Mouse (Mus musculus) kidney, postnatal 0 days (tissue): ENCODE results near the gene Cuedc1. TPM values are rescaled to one million over a fixed set of nuclear protein-coding genes. Genes with fewer than 3 reads are reported as not detected.

Source experiments
- ATAC-seq: fragments of 200-750 bp; cut with Nextera tagmentation; replicated peaks from 2 replicates; pipeline ENCODE4 v1.8.0; 2017; ENCODE audit warnings: low read depth, moderate number of reproducible peaks, moderate TSS enrichment, moderate library complexity; ENCODE audit not compliant: low FRiP score
- DNase-seq: peaks from one replicate; pipeline ENCODE4 v3.0.0-alpha.2; 2016; ENCODE audit warnings: low spot score
- H3K27ac ChIP-seq: fragments of 300-500 bp; sonication (generic); 2 replicates; pipeline ENCODE4 v1.5.1; 2014; ENCODE audit warnings: mild to moderate bottlenecking
- H3K27me3 ChIP-seq: fragments of 300-500 bp; sonication (generic); 2 replicates; pipeline ENCODE4 v1.6.1; 2014; ENCODE audit warnings: low read length, mixed read lengths; ENCODE audit not compliant: insufficient read depth
- H3K36me3 ChIP-seq: fragments of 300-500 bp; sonication (generic); 2 replicates; pipeline ENCODE4 v1.6.1; 2014; ENCODE audit warnings: low read length, mixed read lengths; ENCODE audit not compliant: insufficient read depth
- H3K4me1 ChIP-seq: fragments of 300-500 bp; sonication (generic); replicated peaks from 2 replicates; pipeline ENCODE4 v1.6.1; 2014; ENCODE audit warnings: antibody characterized with exemption, low read length, mixed read lengths; ENCODE audit not compliant: insufficient read depth
- H3K4me2 ChIP-seq: fragments of 300-500 bp; sonication (generic); 2 replicates; pipeline ENCODE4 v1.6.1; 2014; ENCODE audit warnings: mild to moderate bottlenecking, low read length, moderate library complexity, mixed read lengths
- H3K4me3 ChIP-seq: fragments of 300-500 bp; sonication (generic); replicated peaks from 2 replicates; pipeline ENCODE4 v1.5.1; 2014; ENCODE audit warnings: low read depth, low read length
- H3K9ac ChIP-seq: fragments of 300-500 bp; sonication (generic); 2 replicates; pipeline ENCODE4 v1.6.1; 2014; ENCODE audit warnings: low read depth, low read length
- H3K9me3 ChIP-seq: fragments of 300-500 bp; sonication (generic); replicated peaks from 2 replicates; pipeline ENCODE4 v1.6.1; 2016; ENCODE audit warnings: low read length, inconsistent platforms, mixed read lengths
- CTCF ChIP-seq: IDR thresholded peaks from 2 replicates; pipeline ENCODE4 v1.5.1; 2016; ENCODE audit warnings: antibody characterized with exemption, low read depth, mild to moderate bottlenecking, moderate library complexity
- WGBS: fragments of 180-500 bp; shearing (Covaris S2); extraction: QIAGEN DNeasy Blood & Tissue Kit; methylation state at CpG from one replicate; pipeline ENCODE4 v1.1.7; 2014; 5-methylcytosine and 5-hydroxymethylcytosine counted together
- polyA plus RNA-seq: library from polyadenylated mRNA; unstranded; fragments of >200 nt; fragmentation: Nextera tagmentation; extraction: Ambion mirVana; gene quantifications from 2 replicates; pipeline ENCODE4 v1.2.1, GENCODE M21; 2015

The Cuedc1 gene
- polyA plus RNA-seq, 1 experiment from 2014 or later = 16.4 TPM

DNA sequence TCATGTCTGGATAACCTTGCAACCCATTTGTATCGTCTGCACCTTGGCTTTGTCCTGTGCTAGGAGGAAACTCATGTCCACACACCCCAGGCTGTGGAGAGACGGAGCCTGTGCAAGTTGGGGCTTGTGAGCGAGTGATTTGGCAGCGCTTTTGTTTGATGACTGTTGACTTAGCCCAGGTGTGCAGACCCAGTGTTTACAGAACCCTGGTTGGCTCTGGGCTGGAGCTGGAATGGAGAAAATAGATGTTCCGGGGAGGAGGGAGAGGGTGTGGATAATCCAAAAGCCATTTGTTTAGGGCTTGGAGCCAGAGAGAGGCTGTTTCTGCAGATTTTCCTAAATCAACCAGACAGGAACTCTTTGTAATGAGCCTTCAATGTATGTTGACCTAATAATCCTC is 56.0 kb downstream of the Cuedc1 start:
- ATAC-seq (no peak), DNase-seq (no peak)
- H3K4me2 ChIP-seq = no peak overlapping the region
- no peaks in the 10 kb centered on the region for H3K36me3 ChIP-seq
- H3K27ac ChIP-seq = peak overlapping the region; percentile 62
- H3K4me3 ChIP-seq = no peak overlapping the region
- WGBS = 62% methylated on average over 5 of the region's 5 CpGs
- no peak overlapping the region for H3K9ac ChIP-seq
- no peaks in the 10 kb centered on the region for H3K9me3 ChIP-seq
- H3K27me3 ChIP-seq = no peaks in the 10 kb centered on the region
- no peak for TF ChIP-seq CTCF
- peaks cover 40% of the 10 kb centered on the region for H3K4me1 ChIP-seq

GRCm38 (mm10) chr11:88154500-88154899 is 56.6 kb downstream of the Cuedc1 start:
- H3K36me3 ChIP-seq = no peaks in the 10 kb centered on the region
- peaks cover 38% of the 10 kb centered on the region for H3K4me1 ChIP-seq
- H3K4me2 ChIP-seq = no peak overlapping the region
- no peak for TF ChIP-seq CTCF
- DNase-seq = no peak
- no peaks in the 10 kb centered on the region for H3K9me3 ChIP-seq
- no peaks in the 10 kb centered on the region for H3K27me3 ChIP-seq
- peak overlapping the region; percentile 62 for H3K27ac ChIP-seq
- no peak overlapping the region for H3K9ac ChIP-seq
- ATAC-seq = no peak
- H3K4me3 ChIP-seq = no peak overlapping the region
- 41% methylated on average over 8 of the region's 8 CpGs for WGBS

DNA sequence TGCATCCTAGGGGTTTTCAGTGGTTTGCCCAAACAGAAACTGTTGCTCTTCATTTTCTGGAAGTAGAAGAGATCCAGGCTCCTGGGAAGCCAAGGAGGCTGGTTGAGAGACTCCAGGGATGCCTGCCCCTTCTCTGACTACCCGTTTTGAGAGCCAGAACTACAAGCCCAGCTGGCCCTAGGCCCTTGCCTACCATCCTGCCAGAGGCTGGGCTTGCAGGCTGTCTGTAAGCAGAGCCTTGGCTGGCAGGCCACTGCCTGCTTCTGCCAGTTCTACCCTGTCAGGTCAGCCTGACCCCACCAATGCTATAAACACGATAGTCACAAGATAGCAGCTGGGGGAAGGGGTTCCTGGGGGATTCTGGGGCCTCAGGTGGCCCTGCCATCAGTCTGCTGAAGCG is 57.6 kb downstream of the Cuedc1 start:
- peaks cover 42% of the 10 kb centered on the region for H3K4me1 ChIP-seq
- ATAC-seq = no peak
- no peaks in the 10 kb centered on the region for H3K9me3 ChIP-seq
- peak overlapping the region; percentile 57 for H3K27ac ChIP-seq
- no peaks in the 10 kb centered on the region for H3K27me3 ChIP-seq
- H3K4me3 ChIP-seq = no peak overlapping the region
- TF ChIP-seq CTCF = no peak
- no peaks in the 10 kb centered on the region for H3K36me3 ChIP-seq
- no peak overlapping the region for H3K4me2 ChIP-seq
- 64% methylated on average over 3 of the region's 3 CpGs for WGBS
- no peak overlapping the region for H3K9ac ChIP-seq
- DNase-seq = no peak

DNA sequence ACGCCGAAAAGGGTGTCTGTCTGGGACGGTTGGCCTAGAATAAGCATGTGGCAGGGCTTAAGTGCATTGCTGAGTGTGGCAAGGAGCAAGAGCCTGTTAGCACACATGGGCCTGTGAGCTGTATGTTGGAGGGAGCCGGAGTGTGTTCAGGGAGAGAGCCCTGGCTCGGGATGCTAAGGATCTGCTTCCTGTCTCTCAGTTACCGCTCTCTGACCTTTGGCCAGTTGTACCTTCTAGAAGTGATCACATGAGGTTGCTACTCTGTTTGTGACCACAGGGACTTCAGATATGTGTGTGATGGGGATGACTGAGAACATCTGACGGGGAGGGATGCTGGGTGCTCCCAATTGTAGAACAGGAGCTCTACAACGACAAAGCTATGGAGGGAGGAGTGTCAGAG is 58.1 kb downstream of the Cuedc1 start:
- TF ChIP-seq CTCF = no peak
- 58% methylated on average over 8 of the region's 8 CpGs for WGBS
- no peaks in the 10 kb centered on the region for H3K36me3 ChIP-seq
- H3K9ac ChIP-seq = no peak overlapping the region
- no peak for DNase-seq
- H3K9me3 ChIP-seq = no peaks in the 10 kb centered on the region
- no peaks in the 10 kb centered on the region for H3K27me3 ChIP-seq
- no peak overlapping the region for H3K4me3 ChIP-seq
- H3K27ac ChIP-seq = peak overlapping the region; percentile 57
- peaks cover 48% of the 10 kb centered on the region for H3K4me1 ChIP-seq
- ATAC-seq = no peak
- H3K4me2 ChIP-seq = no peak overlapping the region

GRCm38 (mm10) chr11:88156403-88156802 is 58.5 kb downstream of the Cuedc1 start:
- TF ChIP-seq CTCF = no peak
- WGBS = 39% methylated on average over 2 of the region's 2 CpGs
- no peaks in the 10 kb centered on the region for H3K9me3 ChIP-seq
- H3K9ac ChIP-seq = no peak overlapping the region
- H3K27ac ChIP-seq = peak overlapping the region; percentile 57; the same call in 1 of the 2 replicates
- ATAC-seq = 0 out of 2 replicates have a peak, but pooled peaks have one; percentile 8
- no peak overlapping the region for H3K4me3 ChIP-seq
- DNase-seq = peak; percentile 54
- H3K4me2 ChIP-seq = no peak overlapping the region
- H3K27me3 ChIP-seq = no peaks in the 10 kb centered on the region
- H3K4me1 ChIP-seq = peaks cover 49% of the 10 kb centered on the region
- no peaks in the 10 kb centered on the region for H3K36me3 ChIP-seq

- no peak overlapping the region for H3K9ac ChIP-seq
- TF ChIP-seq CTCF = no peak
- WGBS = 72% methylated on average over 5 of the region's 5 CpGs
- H3K9me3 ChIP-seq = no peaks in the 10 kb centered on the region
- H3K4me2 ChIP-seq = no peak overlapping the region
- H3K27ac ChIP-seq = 0 out of 2 replicates have a peak overlapping the region, but pooled peaks have one; percentile 36
- no peaks in the 10 kb centered on the region for H3K27me3 ChIP-seq
- ATAC-seq = no peak
- no peak overlapping the region for H3K4me3 ChIP-seq
- H3K4me1 ChIP-seq = peaks cover 44% of the 10 kb centered on the region
- no peak for DNase-seq
- no peaks in the 10 kb centered on the region for H3K36me3 ChIP-seq
Measured at GRCm38 (mm10) chr11:88158842-88159246, 61.0 kb downstream of the Cuedc1 start.

DNA sequence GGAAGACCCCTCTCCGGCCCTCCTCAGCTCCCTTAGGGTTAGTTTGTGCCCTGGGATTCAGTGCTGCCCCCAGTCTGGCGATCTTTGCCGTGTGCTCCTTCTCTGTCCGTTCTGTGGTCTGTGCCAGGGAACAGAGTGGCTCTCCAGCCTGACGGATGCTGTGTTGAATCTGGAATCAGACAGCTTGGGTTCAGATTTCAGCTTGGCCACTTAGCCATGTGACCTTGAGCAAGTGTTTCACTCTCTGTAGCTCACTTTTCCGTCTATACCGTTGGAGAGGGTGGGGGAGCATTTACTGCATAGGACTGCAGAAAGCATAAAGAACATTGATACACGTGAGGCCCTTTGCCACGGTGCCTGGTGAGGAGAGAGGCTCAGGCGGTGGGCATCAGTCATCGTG is 61.5 kb downstream of the Cuedc1 start:
- Histone ChIP-seq H3K4me2 (no peak overlapping the region), H3K4me3 (no peak overlapping the region), H3K4me1 (peaks cover 43% of the 10 kb centered on the region), H3K27me3 (no peaks in the 10 kb centered on the region), H3K9ac (no peak overlapping the region), H3K36me3 (no peaks in the 10 kb centered on the region), H3K27ac (0 out of 2 replicates have a peak overlapping the region, but pooled peaks have one; percentile 36), H3K9me3 (no peaks in the 10 kb centered on the region)
- no peak for TF ChIP-seq CTCF
- no peak for ATAC-seq
- DNase-seq = no peak
- WGBS = 63% methylated on average over 11 of the region's 11 CpGs
